Mouse (Mus musculus): ENCODE data around the gene Slc5a4b.
A peak's percentile ranks its signal among the peaks of the same experiment; 100 is the strongest.

GRCm38 (mm10) chr10:76117966-76118365 is 7.2 kb upstream of the Slc5a4b start:
- TF ChIP-seq POLR2A (IDR thresholded peaks at IDR 0.05; ENCODE audit: insufficient read length, low read depth), result no peak
- TF ChIP-seq MYOG (IDR thresholded peaks at IDR 0.05; ENCODE audit: control insufficient read depth in 1 of 3, insufficient read depth in 1 of 3, insufficient read length in 2 of 3, low read depth in 2 of 3), result peak in 1 of 3 experiments; percentile 1
- no peak for TF ChIP-seq MYOD1 (IDR thresholded peaks at IDR 0.05; ENCODE audit: control insufficient read depth in 1 of 3, insufficient read length in 2 of 3, low read depth in 2 of 3)
- no peak for TF ChIP-seq MAX (IDR thresholded peaks at IDR 0.05; ENCODE audit: low read depth)
- no peak for TF ChIP-seq REST (IDR thresholded peaks at IDR 0.05; ENCODE audit: insufficient read depth, insufficient read length)
- no peak for TF ChIP-seq POLR2AphosphoS2 (IDR thresholded peaks at IDR 0.05; ENCODE audit: insufficient read length, low read depth)
- TF ChIP-seq E2F4 (IDR thresholded peaks at IDR 0.05; ENCODE audit: insufficient read depth), result no peak
- TF ChIP-seq CEBPB (IDR thresholded peaks at IDR 0.05; ENCODE audit: insufficient read depth, poor library complexity, severe bottlenecking), result no peak
- TF ChIP-seq TCF12 (IDR thresholded peaks at IDR 0.05; ENCODE audit: insufficient read depth, poor library complexity, severe bottlenecking), result no peak
- no peak for TF ChIP-seq USF1 (IDR thresholded peaks at IDR 0.05; ENCODE audit: low read depth)
- TF ChIP-seq SRF (IDR thresholded peaks at IDR 0.05; ENCODE audit: control insufficient read depth, insufficient read length, low read depth), result no peak
- no peak for TF ChIP-seq TCF3 (IDR thresholded peaks at IDR 0.05; ENCODE audit: insufficient read length, low read depth)
